Mouse (Mus musculus): ENCODE data around the gene Cbr3.
"Not testable (repeated sequence)": the region's sequence is repeated elsewhere in the genome, so short reads cannot be mapped to it uniquely, and the experiment has no call there.

Cbr3 gene

GRCm38 (mm10) chr16:93682689-93683507 lies at the start of gene Cbr3:
TSS of gene Cbr3 (plus strand) at chr16:93683215.
- DNase-seq (ENCODE audit: low spot score): peak; percentile 72

- no peak for DNase-seq (ENCODE audit: low spot score)
Observed at GRCm38 (mm10) chr16:93644006-93644405, 39.0 kb upstream of the Cbr3 start.

DNA sequence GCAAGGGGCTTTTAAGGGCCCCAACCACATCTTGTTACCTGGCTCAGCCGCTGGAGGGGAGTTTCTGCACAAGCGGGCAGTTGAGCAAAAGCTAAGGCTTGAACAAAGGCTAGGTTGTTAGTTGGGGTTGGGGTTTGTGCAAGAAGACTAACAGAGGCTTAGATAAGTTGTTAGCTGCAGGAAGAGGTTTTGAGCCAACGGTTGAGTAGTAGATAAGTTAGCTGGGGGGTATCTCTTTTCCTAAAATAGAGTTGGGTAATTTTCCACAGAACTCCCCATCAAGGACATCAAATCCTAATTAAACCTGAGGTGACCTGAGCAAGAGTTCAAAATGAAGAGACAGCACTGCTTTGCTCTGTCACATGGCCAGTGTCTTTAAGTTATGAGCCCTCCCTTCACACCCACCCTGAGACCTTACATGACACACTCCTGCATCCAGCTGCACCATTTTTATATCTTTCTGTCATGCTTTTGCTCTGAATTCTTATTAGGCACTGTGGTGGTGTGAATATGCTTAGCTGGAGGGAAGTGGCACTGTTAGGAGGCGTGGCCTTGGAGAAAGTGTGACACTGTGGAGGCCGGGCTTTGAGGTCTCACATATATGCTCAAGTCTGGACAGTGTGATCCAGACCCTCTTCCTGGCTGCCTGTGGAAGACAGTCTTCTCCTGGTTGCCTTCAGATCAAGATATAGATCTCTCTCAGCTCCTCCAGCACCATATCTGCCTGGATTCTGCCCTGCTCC lies 34.4 kb upstream of the Cbr3 start:
- no peak for DNase-seq (ENCODE audit: low spot score)

DNA sequence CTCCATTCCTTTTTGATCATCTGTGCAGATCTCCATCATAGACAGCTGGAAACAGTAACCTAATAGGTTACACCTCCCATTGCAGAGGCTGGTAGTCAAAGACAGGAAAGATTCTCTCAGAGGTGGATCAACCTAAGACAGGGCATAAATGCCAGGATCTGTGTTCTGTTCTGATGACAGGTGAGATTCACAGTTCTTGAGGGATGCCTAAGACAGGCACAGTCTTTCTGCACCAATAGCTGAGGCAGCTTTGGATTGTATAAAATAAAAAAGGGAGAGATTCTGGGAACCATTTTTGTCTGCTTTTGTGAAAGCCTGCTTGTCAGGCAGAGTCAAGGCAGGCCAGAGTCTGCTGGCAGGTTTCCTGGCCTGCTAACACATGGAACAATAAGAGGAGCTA lies 15.0 kb upstream of the Cbr3 start:
- no peak for DNase-seq (ENCODE audit: low spot score)

DNA sequence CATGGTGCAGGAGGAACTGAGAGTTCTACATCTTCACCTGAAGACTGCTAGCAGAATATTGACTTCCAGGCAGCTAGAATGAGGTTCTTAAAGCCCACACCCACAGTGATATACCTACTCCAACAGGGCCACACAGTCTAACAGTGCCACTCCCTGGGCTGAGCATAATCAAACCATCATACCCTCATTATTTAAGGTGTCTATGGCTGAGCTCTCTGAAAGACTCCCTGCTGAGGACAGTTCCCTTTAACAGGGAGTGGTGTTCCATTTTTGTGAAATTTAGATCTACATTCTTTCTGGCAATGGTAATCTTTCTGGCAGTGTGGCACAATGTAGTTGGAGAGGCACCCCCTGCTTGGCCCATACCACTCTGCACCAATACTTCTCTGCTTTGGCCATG lies 13.5 kb upstream of the Cbr3 start:
- no peak for DNase-seq (ENCODE audit: low spot score)

DNA sequence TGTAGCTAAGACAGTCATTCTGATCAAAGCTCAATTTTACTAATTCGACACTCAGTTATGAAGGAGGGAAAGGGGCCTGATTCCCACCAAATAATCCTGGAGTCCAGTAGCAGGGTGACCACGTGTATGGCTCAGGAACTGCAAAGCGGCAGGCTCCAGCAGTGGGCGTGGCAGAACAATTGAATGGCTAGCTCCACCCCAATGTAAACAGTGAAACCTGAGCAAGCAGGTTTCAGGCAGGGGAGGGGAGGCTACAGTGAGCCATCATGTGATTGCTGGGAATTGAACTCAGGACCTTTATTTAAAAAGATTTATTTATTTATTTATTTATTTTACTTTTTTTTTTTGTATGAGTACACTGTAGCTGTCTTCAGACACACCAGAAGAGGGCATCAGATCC lies 12.5 kb upstream of the Cbr3 start:
- not testable (repeated sequence) for DNase-seq (ENCODE audit: low spot score)

GRCm38 (mm10) chr16:93671064-93671463 lies 12.0 kb upstream of the Cbr3 start:
- DNase-seq (ENCODE audit: low spot score): no peak

DNA sequence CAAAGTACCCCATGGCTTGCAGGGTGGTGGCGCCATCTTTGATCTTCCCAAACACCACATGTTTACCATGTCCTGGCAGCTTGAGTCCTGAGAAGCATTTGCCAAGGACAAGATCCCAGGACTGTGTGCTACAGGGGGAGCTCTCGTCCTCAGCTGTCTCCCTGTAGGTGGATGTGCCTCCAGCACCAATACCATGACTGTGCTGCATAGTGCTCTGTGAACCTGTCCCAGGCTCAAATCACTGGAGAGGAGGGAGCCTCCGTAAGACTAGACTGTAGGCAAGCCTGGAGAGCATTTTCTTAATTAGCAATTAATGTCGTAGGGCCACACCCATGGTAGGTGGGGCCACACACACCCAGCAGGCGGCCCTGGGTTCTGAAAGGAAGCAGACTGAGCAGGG lies 6.6 kb upstream of the Cbr3 start:
- no peak for DNase-seq (ENCODE audit: low spot score)

GRCm38 (mm10) chr16:93678206-93678605 lies 4.8 kb upstream of the Cbr3 start:
- no peak for DNase-seq (ENCODE audit: low spot score)

GRCm38 (mm10) chr16:93679165-93679564 lies 3.9 kb upstream of the Cbr3 start:
- no peak for DNase-seq (ENCODE audit: low spot score)

GRCm38 (mm10) chr16:93682156-93682688 lies 793 bp upstream of the Cbr3 start:
- DNase-seq (ENCODE audit: low spot score): no peak

DNA sequence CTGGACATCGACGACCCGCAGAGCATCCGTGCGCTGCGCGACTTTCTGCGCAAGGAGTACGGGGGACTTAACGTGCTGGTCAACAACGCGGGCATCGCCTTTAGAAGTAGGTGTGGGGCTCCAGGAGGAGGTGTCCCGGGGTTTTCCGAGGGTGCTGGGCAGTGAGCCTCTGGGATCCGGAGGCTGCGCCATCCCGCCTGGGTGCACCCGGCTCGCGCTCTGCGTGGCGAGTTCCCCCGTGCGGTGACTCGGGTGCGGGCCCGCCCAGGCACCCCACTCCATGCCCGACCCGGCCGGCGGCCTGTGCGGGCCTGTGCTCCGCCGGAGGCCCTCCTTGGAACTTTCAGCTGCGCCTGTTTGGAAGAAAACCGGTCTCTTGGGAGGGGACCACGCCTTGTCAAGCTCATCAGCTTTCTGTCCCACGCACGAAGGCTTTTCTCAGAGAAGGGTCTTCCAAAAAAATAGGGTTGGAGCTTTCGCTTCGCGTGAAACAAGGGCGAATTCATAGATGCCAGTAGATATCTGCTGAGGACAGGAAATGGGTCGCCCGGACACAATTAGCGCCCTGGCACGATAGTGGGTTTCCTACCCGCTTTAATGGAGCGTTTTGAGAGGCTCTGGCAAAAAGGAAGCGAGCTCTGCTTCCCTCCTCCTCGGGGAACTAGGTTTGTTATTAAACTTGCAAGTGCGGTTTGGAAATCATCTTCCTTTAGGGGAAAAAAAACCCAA lies 657 bp downstream of the Cbr3 start:
- no peak for DNase-seq (ENCODE audit: low spot score)

DNA sequence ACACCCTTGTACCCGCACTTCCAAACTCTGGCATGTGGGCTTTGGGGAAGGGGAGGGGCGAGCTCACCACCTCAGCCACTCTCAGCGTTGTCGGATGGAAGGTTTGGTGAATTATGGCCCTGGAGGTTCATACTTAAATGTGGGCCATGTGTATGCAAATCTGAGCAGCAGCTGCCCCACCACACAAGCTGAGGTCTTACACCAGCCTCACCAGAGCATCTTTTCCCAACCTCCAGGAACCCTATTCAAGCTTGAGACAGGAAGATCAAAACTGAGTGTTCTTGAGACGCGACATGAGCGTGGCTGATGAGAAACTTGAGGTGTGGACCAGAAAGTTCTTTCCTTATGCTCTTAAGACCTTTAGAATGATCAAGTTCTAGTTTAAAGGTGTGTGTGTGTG lies 1.4 kb downstream of the Cbr3 start:
- DNase-seq (ENCODE audit: low spot score): no peak

DNA sequence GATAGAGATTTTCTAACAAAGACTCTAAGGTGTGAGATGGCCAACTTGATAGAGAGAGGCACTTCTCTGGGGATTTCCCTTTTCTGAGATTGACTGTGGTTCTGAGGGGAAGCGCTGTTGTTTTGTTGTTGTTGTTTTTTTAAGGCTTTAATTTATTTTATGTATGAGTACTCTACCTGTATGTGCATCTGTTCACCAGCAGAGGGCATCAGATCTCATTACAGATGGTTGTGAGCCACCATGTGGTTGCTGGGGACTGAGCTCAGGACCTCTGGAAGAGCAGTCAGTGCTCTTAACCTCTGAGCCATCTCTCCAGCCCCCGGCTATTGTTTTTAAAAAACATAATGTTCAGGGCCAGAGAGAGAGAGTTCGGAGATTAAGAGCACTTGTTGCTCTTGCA lies 2.8 kb downstream of the Cbr3 start:
- not testable (repeated sequence) for DNase-seq (ENCODE audit: low spot score)

GRCm38 (mm10) chr16:93686421-93686820 lies 3.4 kb downstream of the Cbr3 start:
- no peak for DNase-seq (ENCODE audit: low spot score)

DNA sequence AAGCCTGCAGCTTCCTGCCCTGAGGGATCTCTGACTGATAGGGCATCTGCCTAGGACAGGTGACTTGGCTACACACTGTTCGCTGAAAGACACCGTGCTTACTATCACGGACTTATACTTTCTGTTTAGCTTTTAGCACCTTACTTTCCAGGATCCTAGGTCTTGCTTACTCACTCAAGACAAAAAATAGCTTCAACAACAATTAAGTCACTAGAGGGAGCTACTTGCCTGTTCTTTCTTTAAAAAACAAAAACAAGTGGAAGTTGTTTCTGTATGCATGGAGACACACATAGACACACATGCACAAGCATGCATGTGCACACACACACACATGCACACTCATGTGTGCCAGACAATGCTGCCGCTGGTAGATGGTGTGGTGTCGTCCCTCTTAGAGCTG lies 3.9 kb downstream of the Cbr3 start:
- peak; percentile 8 for DNase-seq (ENCODE audit: low spot score)

DNA sequence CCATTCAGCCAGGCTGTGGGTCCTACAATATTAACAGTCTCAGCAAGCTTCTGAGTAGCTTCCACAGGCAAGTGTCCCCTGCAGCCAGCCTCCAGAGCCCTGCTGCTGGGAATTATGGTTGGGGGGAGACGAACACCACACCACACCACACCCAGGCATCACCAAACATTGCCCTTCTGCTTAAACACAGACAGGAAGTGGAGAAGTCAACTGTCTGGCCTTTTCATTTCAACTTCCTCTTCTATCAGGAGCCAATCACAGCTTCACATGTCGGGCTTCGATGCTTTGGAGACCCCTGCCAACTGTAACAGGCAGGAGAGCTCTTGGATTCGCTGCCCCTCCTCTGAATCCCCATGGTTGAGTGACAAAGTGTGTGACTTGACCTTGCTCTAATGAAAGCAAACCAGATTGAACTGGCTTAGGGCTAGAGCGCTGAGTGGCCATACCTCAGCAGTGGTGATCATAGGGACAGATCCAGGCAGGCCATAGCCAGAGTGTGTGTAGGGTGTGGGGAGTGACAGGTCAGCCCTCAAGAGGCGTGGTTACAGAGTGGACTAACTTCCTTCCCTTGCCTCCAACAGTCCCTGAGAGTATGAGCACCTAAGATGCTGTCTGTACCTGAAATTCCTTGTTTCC lies 8.3 kb downstream of the Cbr3 start:
- DNase-seq (ENCODE audit: low spot score): no peak

- no peak for DNase-seq (ENCODE audit: low spot score)
Observed at GRCm38 (mm10) chr16:93692744-93693143, 9.7 kb downstream of the Cbr3 start.

GRCm38 (mm10) chr16:93707116-93707515 lies 24.1 kb downstream of the Cbr3 start:
- no peak for DNase-seq (ENCODE audit: low spot score)

DNA sequence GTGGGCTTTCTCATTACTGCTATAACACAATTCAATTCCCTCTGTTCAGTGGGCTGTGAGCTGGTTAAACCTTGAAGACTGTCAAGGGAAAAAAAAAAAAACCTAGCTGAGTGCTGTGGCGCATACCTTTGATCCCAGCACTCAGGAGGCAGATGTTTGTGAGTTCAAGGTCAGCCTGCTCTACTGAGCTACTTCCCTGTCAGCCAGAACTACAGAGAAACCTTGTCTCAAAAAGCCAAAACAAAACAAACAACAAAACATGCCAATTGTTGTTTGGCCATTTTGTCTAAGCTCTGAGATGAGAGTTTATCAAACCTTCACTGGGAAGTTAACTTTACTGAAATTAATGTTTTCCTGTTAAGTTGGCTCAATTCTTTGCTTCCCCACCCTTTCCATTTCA lies 26.2 kb downstream of the Cbr3 start:
- DNase-seq (ENCODE audit: low spot score): no peak

GRCm38 (mm10) chr16:93710924-93711323 lies 27.9 kb downstream of the Cbr3 start:
- DNase-seq (ENCODE audit: low spot score): peak; percentile 76

Data from T-cell, adult 2 months (primary cell).